Comparison of ENCODE assay signal across 16 mouse cellular contexts in the genomic region with DNA sequence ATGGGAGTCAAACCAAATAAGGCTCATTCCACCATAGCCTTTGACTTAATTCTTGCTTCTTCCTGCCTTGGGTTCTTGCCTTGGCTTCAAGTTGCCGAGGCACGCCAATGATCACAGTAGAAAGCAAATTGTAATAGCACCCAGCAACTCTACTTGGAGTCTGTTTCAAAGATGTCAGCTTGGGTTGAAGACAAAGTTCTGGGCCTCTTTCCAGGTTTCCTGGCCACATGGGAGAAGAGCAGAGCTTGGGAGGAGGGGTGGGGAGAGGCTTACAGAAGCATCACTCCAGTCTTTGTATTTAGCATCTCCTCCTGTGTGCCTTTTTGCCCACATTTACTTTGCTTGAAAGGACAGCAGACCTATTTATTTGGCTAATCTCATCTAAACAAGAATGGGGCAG.
DNase-seq lines count a peak whose midpoint lies in the region; ATAC-seq and TF ChIP-seq lines count a peak whose summit lies in the region.
"Had no signal": no experiment of that assay in that cellular context is flagged by ENCODE, and none has a peak within 500 bp of the region (broad histone marks: within the 10 kb centered on the region; RNA-seq: fewer than 3 reads in every experiment).

No protein-coding gene starts in this region.

- H3K9me3 ChIP-seq in hindbrain, postnatal 0 days (ENCODE audit: low read length): no peaks in the 10 kb centered on the region
- no peaks in the 10 kb centered on the region for H3K9me3 ChIP-seq in hindbrain, embryonic 12.5 days (replicated peaks)
- H3K9me3 ChIP-seq: limb, embryonic 13.5 days; midbrain, embryonic 15.5 days; stomach, embryonic 15.5 days had no signal

- no peaks in the 10 kb centered on the region for H3K36me3 ChIP-seq in hindbrain, postnatal 0 days (ENCODE audit: insufficient read depth, low read length)
- H3K36me3 ChIP-seq in hindbrain, embryonic 12.5 days: peaks cover 12% of the 10 kb centered on the region
- H3K36me3 ChIP-seq: midbrain, embryonic 15.5 days; stomach, embryonic 15.5 days had no signal

- 71% methylated on average over 2 of the region's 2 CpGs for WGBS in hindbrain, postnatal 0 days
- 97% methylated on average over 2 of the region's 2 CpGs for WGBS in hindbrain, embryonic 12.5 days

- H3K9ac ChIP-seq in hindbrain, postnatal 0 days (replicated peaks; ENCODE audit: low read length): no peak overlapping the region
- H3K9ac ChIP-seq in hindbrain, embryonic 12.5 days: no peak overlapping the region
- H3K9ac ChIP-seq: limb, embryonic 13.5 days; midbrain, embryonic 15.5 days; stomach, embryonic 15.5 days had no signal

- H3K4me2 ChIP-seq in hindbrain, postnatal 0 days (ENCODE audit: low read depth, low read length): no peak overlapping the region
- no peak overlapping the region for H3K4me2 ChIP-seq in hindbrain, embryonic 12.5 days (replicated peaks)
- H3K4me2 ChIP-seq: limb, embryonic 13.5 days; midbrain, embryonic 15.5 days; stomach, embryonic 15.5 days had no signal

- H3K4me3 ChIP-seq in hindbrain, postnatal 0 days (ENCODE audit: low read length): no peak overlapping the region
- H3K4me3 ChIP-seq in hindbrain, embryonic 12.5 days: no peak overlapping the region
- H3K4me3 ChIP-seq: forebrain, embryonic 10.5 days; limb, embryonic 13.5 days; midbrain, embryonic 15.5 days; stomach, embryonic 15.5 days had no signal

- no peak for ATAC-seq in hindbrain, postnatal 0 days
- ATAC-seq in hindbrain, embryonic 12.5 days (ENCODE audit: low FRiP score): no peak
- ATAC-seq: midbrain, embryonic 15.5 days had no signal

- no peak for TF ChIP-seq CTCF in hindbrain, postnatal 0 days (IDR thresholded peaks at IDR 0.05; ENCODE audit: low read depth)

- H3K4me1 ChIP-seq in hindbrain, postnatal 0 days (ENCODE audit: insufficient read depth, low read length): no peaks in the 10 kb centered on the region
- no peaks in the 10 kb centered on the region for H3K4me1 ChIP-seq in hindbrain, embryonic 12.5 days
- H3K4me1 ChIP-seq: forebrain, embryonic 10.5 days; limb, embryonic 13.5 days; midbrain, embryonic 15.5 days; stomach, embryonic 15.5 days had no signal

- DNase-seq in adrenal gland, postnatal 10 days: peak; percentile 48
- DNase-seq in adrenal gland, postnatal 25 days: no peak
- DNase-seq in hindbrain, postnatal 0 days (ENCODE audit: low spot score): peak; percentile 24
- DNase-seq in urinary bladder, postnatal 25 days (ENCODE audit: low spot score): peak; percentile 6
- no peak for DNase-seq in urinary bladder, adult 18-20 months (ENCODE audit: low spot score in 2 of 2)
- no peak for DNase-seq in embryo, embryonic 9.5 days (ENCODE audit: extremely low spot score)
- no peak for DNase-seq in thymus, postnatal 14 days
- DNase-seq: embryo, embryonic 11 days; layer of hippocampus, postnatal 36 days; lung, adult 2 months; right cerebral cortex, postnatal 14 days had no signal

- H3K27me3 ChIP-seq in hindbrain, postnatal 0 days (ENCODE audit: insufficient read depth, low read length): no peaks in the 10 kb centered on the region
- no peaks in the 10 kb centered on the region for H3K27me3 ChIP-seq in hindbrain, embryonic 12.5 days
- H3K27me3 ChIP-seq: limb, embryonic 13.5 days; midbrain, embryonic 15.5 days; stomach, embryonic 15.5 days had no signal

- no peak overlapping the region for H3K27ac ChIP-seq in hindbrain, postnatal 0 days
- H3K27ac ChIP-seq in hindbrain, embryonic 12.5 days: no peak overlapping the region
- H3K27ac ChIP-seq: forebrain, embryonic 10.5 days; limb, embryonic 13.5 days; midbrain, embryonic 15.5 days; stomach, embryonic 15.5 days had no signal

Comparison
In these comparisons a context has a peak if more than half of its experiments do, and no peak if none do; other contexts are left out.
1. DNase-seq: peak in adrenal gland, postnatal 10 days (single experiment), hindbrain, postnatal 0 days (single experiment) and urinary bladder, postnatal 25 days (single experiment); none in adrenal gland, postnatal 25 days (single experiment), urinary bladder, adult 18-20 months (0 of 2), embryo, embryonic 9.5 days (single experiment) and thymus, postnatal 14 days (single experiment).